ENCODE assay signal across 9 mouse cellular contexts in genomic region chr11:115509773-115510506, GRCm38 (mm10). TPM values are rescaled to one million over a fixed set of nuclear protein-coding genes. Genes with fewer than 3 reads are reported as not detected.
DNase-seq lines count a peak whose midpoint lies in the region; ATAC-seq and TF ChIP-seq lines count a peak whose summit lies in the region.
"Had no signal": no experiment of that assay in that cellular context is flagged by ENCODE, and none has a peak within 500 bp of the region (broad histone marks: within the 10 kb centered on the region; RNA-seq: fewer than 3 reads in every experiment).

No protein-coding gene starts in this region.

- ATAC-seq in kidney, embryonic 15.5 days (replicated peaks; ENCODE audit: low FRiP score) = no peak
- ATAC-seq in heart, embryonic 15.5 days (replicated peaks; ENCODE audit: insufficient number of reproducible peaks, insufficient read depth, low FRiP score, low read depth) = no peak
- peak; percentile 31 for ATAC-seq in liver, embryonic 15.5 days (ENCODE audit: insufficient read depth)
- ATAC-seq: Patski had no signal

- DNase-seq in kidney, postnatal 14 days = no peak
- peak; percentile 24 for DNase-seq in NIH3T3 (ENCODE audit: low read depth)
- no peak for DNase-seq in cerebellum, adult 2 months
- DNase-seq in layer of hippocampus, adult 18-20 months (ENCODE audit: low spot score in 2 of 2) = no peak
- DNase-seq in natural killer cell, adult 2 months (ENCODE audit: low spot score in 2 of 2) = no peak

- peak overlapping the region; percentile 9; the same call in 1 of the 2 replicates for H3K4me3 ChIP-seq in kidney, embryonic 15.5 days (replicated peaks)
- peak overlapping the region; percentile 4; the same call in 1 of the 2 replicates for H3K4me3 ChIP-seq in heart, embryonic 15.5 days
- H3K4me3 ChIP-seq in liver, embryonic 15.5 days (replicated peaks) = peak overlapping the region; percentile 91
- no peak overlapping the region for H3K4me3 ChIP-seq in cerebellum, adult 2 months (replicated peaks; ENCODE audit: insufficient read depth, low read depth, low read length)

- no peaks in the 10 kb centered on the region for H3K9me3 ChIP-seq in kidney, embryonic 15.5 days (replicated peaks)
- no peaks in the 10 kb centered on the region for H3K9me3 ChIP-seq in heart, embryonic 15.5 days (replicated peaks)
- no peaks in the 10 kb centered on the region for H3K9me3 ChIP-seq in liver, embryonic 15.5 days (replicated peaks)

- H3K27ac ChIP-seq in kidney, embryonic 15.5 days = peak overlapping the region; percentile 71
- peak overlapping the region; percentile 78 for H3K27ac ChIP-seq in heart, embryonic 15.5 days
- H3K27ac ChIP-seq in liver, embryonic 15.5 days (replicated peaks) = peak overlapping the region; percentile 89
- H3K27ac ChIP-seq in cerebellum, adult 2 months (ENCODE audit: insufficient read depth, low read length) = no peak overlapping the region

- TF ChIP-seq POLR2A in cerebellum, adult 2 months (IDR thresholded peaks at IDR 0.05; ENCODE audit: borderline replicate concordance, insufficient read depth, low read length) = no peak

- TF ChIP-seq CTCF in cerebellum, adult 2 months (IDR thresholded peaks at IDR 0.05; ENCODE audit: borderline replicate concordance, insufficient read depth, low read depth, low read length) = no peak

- H3K27me3 ChIP-seq in kidney, embryonic 15.5 days = no peaks in the 10 kb centered on the region
- H3K27me3 ChIP-seq in heart, embryonic 15.5 days = no peaks in the 10 kb centered on the region
- no peaks in the 10 kb centered on the region for H3K27me3 ChIP-seq in liver, embryonic 15.5 days
- H3K27me3 ChIP-seq in cerebellum, adult 2 months (ENCODE audit: control insufficient read depth, insufficient read depth, low read length) = no peaks in the 10 kb centered on the region
- H3K27me3 ChIP-seq: Patski had no signal

- peak overlapping the region; percentile 79 for H3K4me2 ChIP-seq in kidney, embryonic 15.5 days
- peak overlapping the region; percentile 78 for H3K4me2 ChIP-seq in heart, embryonic 15.5 days
- peak overlapping the region; percentile 78 for H3K4me2 ChIP-seq in liver, embryonic 15.5 days

- peaks cover 52% of the 10 kb centered on the region for H3K4me1 ChIP-seq in kidney, embryonic 15.5 days
- H3K4me1 ChIP-seq in heart, embryonic 15.5 days (replicated peaks) = peaks cover 71% of the 10 kb centered on the region
- peaks cover 85% of the 10 kb centered on the region for H3K4me1 ChIP-seq in liver, embryonic 15.5 days (replicated peaks)
- H3K4me1 ChIP-seq in cerebellum, adult 2 months (ENCODE audit: control insufficient read depth, insufficient read depth, low read length) = peaks cover 10% of the 10 kb centered on the region; the same call in 1 of the 2 replicates

- WGBS in kidney, embryonic 15.5 days = 32% methylated on average over 6 of the region's 6 CpGs
- WGBS in heart, embryonic 15.5 days = 36% methylated on average over 6 of the region's 6 CpGs
- WGBS in liver, embryonic 15.5 days (ENCODE audit: insufficient replicate concordance) = 40% methylated on average over 6 of the region's 6 CpGs
- WGBS in cerebellum, adult 2 months = 61% methylated on average over 6 of the region's 6 CpGs

- peaks cover 8% of the 10 kb centered on the region; the same call in 1 of the 2 replicates for H3K36me3 ChIP-seq in kidney, embryonic 15.5 days
- H3K36me3 ChIP-seq in heart, embryonic 15.5 days = no peaks in the 10 kb centered on the region
- H3K36me3 ChIP-seq in liver, embryonic 15.5 days (replicated peaks) = peaks cover 4% of the 10 kb centered on the region

- 0 out of 2 replicates have a peak overlapping the region, but pooled peaks have one; percentile 10 for H3K9ac ChIP-seq in kidney, embryonic 15.5 days
- H3K9ac ChIP-seq in heart, embryonic 15.5 days = peak overlapping the region; percentile 21; the same call in 1 of the 2 replicates
- peak overlapping the region; percentile 42 for H3K9ac ChIP-seq in liver, embryonic 15.5 days

RNA-seq across cellular contexts. Expression of gene Jpt1, which starts 4.2 kb away (rescaled TPM):
- 457 and 460 TPM in 2 replicates for polyA plus RNA-seq in kidney, embryonic 15.5 days (2015; fragmentation: Nextera tagmentation; extraction: Ambion mirVana)
- 480 and 515 TPM in 2 replicates for polyA plus RNA-seq in heart, embryonic 15.5 days (2015; fragmentation: Nextera tagmentation; extraction: Ambion mirVana)
- polyA plus RNA-seq in liver, embryonic 15.5 days (2015; fragmentation: Nextera tagmentation; extraction: Ambion mirVana) = 233 and 234 TPM in 2 replicates
- 75.1 and 77.2 TPM in 2 replicates for polyA plus RNA-seq in cerebellum, adult 2 months (2012; rRNA removed)
- total RNA-seq in layer of hippocampus, adult 18-20 months (2021) = 100 to 1,000 TPM; 136 to 139 TPM

RNA-seq across cellular contexts. Expression of gene Nt5c, which starts 18.3 kb away (rescaled TPM):
- 72.7 and 76.7 TPM in 2 replicates for polyA plus RNA-seq in kidney, embryonic 15.5 days (2015; fragmentation: Nextera tagmentation; extraction: Ambion mirVana)
- 49.6 and 62.1 TPM in 2 replicates for polyA plus RNA-seq in heart, embryonic 15.5 days (2015; fragmentation: Nextera tagmentation; extraction: Ambion mirVana)
- polyA plus RNA-seq in liver, embryonic 15.5 days (2015; fragmentation: Nextera tagmentation; extraction: Ambion mirVana) = 38.1 and 41.9 TPM in 2 replicates
- 98.2 and 102 TPM in 2 replicates for polyA plus RNA-seq in cerebellum, adult 2 months (2012; rRNA removed)
- total RNA-seq in layer of hippocampus, adult 18-20 months (2021) = 10 to 100 TPM; 66.5 to 66.8 TPM

RNA-seq across cellular contexts. Expression of gene Sumo2, which starts 26.1 kb away (rescaled TPM):
- 1,007 and 1,133 TPM in 2 replicates for polyA plus RNA-seq in kidney, embryonic 15.5 days (2015; fragmentation: Nextera tagmentation; extraction: Ambion mirVana)
- 566 and 571 TPM in 2 replicates for polyA plus RNA-seq in heart, embryonic 15.5 days (2015; fragmentation: Nextera tagmentation; extraction: Ambion mirVana)
- polyA plus RNA-seq in liver, embryonic 15.5 days (2015; fragmentation: Nextera tagmentation; extraction: Ambion mirVana) = 301 and 355 TPM in 2 replicates
- polyA plus RNA-seq in cerebellum, adult 2 months (2012; rRNA removed) = 260 and 273 TPM in 2 replicates
- 100 to 1,000 TPM; 307 to 316 TPM for total RNA-seq in layer of hippocampus, adult 18-20 months (2021)

RNA-seq across cellular contexts. Expression of gene Armc7, which starts 34.5 kb away (rescaled TPM):
- polyA plus RNA-seq in kidney, embryonic 15.5 days (2015; fragmentation: Nextera tagmentation; extraction: Ambion mirVana) = 8.6 and 9.1 TPM in 2 replicates
- polyA plus RNA-seq in heart, embryonic 15.5 days (2015; fragmentation: Nextera tagmentation; extraction: Ambion mirVana) = 4.6 and 6.2 TPM in 2 replicates
- polyA plus RNA-seq in liver, embryonic 15.5 days (2015; fragmentation: Nextera tagmentation; extraction: Ambion mirVana) = 3.3 and 3.5 TPM in 2 replicates
- polyA plus RNA-seq in cerebellum, adult 2 months (2012; rRNA removed) = 7.3 and 8.5 TPM in 2 replicates
- total RNA-seq in layer of hippocampus, adult 18-20 months (2021) = 10 to 100 TPM; 11.4 to 13.8 TPM

RNA-seq across cellular contexts. Expression of gene Slc16a5, which starts 47.7 kb away (rescaled TPM):
- 15.8 and 22.3 TPM in 2 replicates for polyA plus RNA-seq in kidney, embryonic 15.5 days (2015; fragmentation: Nextera tagmentation; extraction: Ambion mirVana)
- polyA plus RNA-seq in heart, embryonic 15.5 days (2015; fragmentation: Nextera tagmentation; extraction: Ambion mirVana) = 0.57 and 5.0 TPM in 2 replicates
- 0.08 and 0.15 TPM in 2 replicates for polyA plus RNA-seq in liver, embryonic 15.5 days (2015; fragmentation: Nextera tagmentation; extraction: Ambion mirVana)
- polyA plus RNA-seq in cerebellum, adult 2 months (2012; rRNA removed) = 0.08 and 0.25 TPM in 2 replicates
- total RNA-seq in layer of hippocampus, adult 18-20 months (2021) = not detected
